Mouse (Mus musculus): ENCODE measurements around the gene Cckar. TPM values are rescaled to one million over a fixed set of nuclear protein-coding genes. Genes with fewer than 3 reads are reported as not detected.

Gene Cckar
- 1.7 and 2.2 TPM in 2 replicates for polyA plus RNA-seq (2016; fragmentation: Nextera tagmentation; extraction: Ambion mirVana)

GRCm38 (mm10) chr5:53707235-53708177 lies at the start of gene Cckar:
Gene Cckar (minus strand): TSS chr5:53707705.
- H3K36me3 ChIP-seq (replicated peaks): no peaks in the 10 kb centered on the region
- no peaks in the 10 kb centered on the region for H3K9me3 ChIP-seq
- H3K4me2 ChIP-seq: peak within 1 kb of the TSS; percentile 32
- peak; percentile 93 for ATAC-seq (ENCODE audit: low FRiP score)
- H3K4me3 ChIP-seq (replicated peaks): 0 out of 2 replicates have a peak within 1 kb of the TSS, but pooled peaks have one; percentile 2
- H3K4me1 ChIP-seq: peaks cover 29% of the 10 kb centered on the region
- peak within 1 kb of the TSS; percentile 69 for H3K27ac ChIP-seq
- no peak within 1 kb of the TSS for H3K9ac ChIP-seq
- H3K27me3 ChIP-seq: no peaks in the 10 kb centered on the region
- WGBS: 24% methylated on average over 11 of the region's 11 CpGs

GRCm38 (mm10) chr5:53744061-53744460 lies 36.6 kb upstream of the Cckar start:
- WGBS: 100% methylated on average over 2 of the region's 2 CpGs
- H3K4me2 ChIP-seq: no peak overlapping the region
- no peaks in the 10 kb centered on the region for H3K27me3 ChIP-seq
- no peak overlapping the region for H3K4me3 ChIP-seq (replicated peaks)
- no peak overlapping the region for H3K27ac ChIP-seq
- no peaks in the 10 kb centered on the region for H3K4me1 ChIP-seq
- H3K9ac ChIP-seq: no peak overlapping the region
- no peaks in the 10 kb centered on the region for H3K9me3 ChIP-seq
- H3K36me3 ChIP-seq (replicated peaks): no peaks in the 10 kb centered on the region
- ATAC-seq (ENCODE audit: low FRiP score): no peak

GRCm38 (mm10) chr5:53732933-53733332 lies 25.4 kb upstream of the Cckar start:
- Histone ChIP-seq H3K9ac (no peak overlapping the region), H3K27me3 (no peaks in the 10 kb centered on the region), H3K36me3 (replicated peaks) (no peaks in the 10 kb centered on the region), H3K4me2 (no peak overlapping the region), H3K4me1 (no peaks in the 10 kb centered on the region), H3K27ac (no peak overlapping the region), H3K9me3 (no peaks in the 10 kb centered on the region), H3K4me3 (replicated peaks) (no peak overlapping the region)
- no peak for ATAC-seq (ENCODE audit: low FRiP score)
- WGBS: 86% methylated on average over 10 of the region's 10 CpGs

GRCm38 (mm10) chr5:53727606-53728005 lies 20.1 kb upstream of the Cckar start:
- Histone ChIP-seq H3K9me3 (no peaks in the 10 kb centered on the region), H3K36me3 (replicated peaks) (no peaks in the 10 kb centered on the region), H3K27me3 (no peaks in the 10 kb centered on the region), H3K4me1 (no peaks in the 10 kb centered on the region), H3K9ac (no peak overlapping the region), H3K27ac (no peak overlapping the region), H3K4me3 (replicated peaks) (no peak overlapping the region), H3K4me2 (no peak overlapping the region)
- WGBS: 89% methylated on average over 3 of the region's 3 CpGs
- no peak for ATAC-seq (ENCODE audit: low FRiP score)

- Histone ChIP-seq H3K4me1 (no peaks in the 10 kb centered on the region), H3K4me3 (replicated peaks) (no peak overlapping the region), H3K9me3 (no peaks in the 10 kb centered on the region), H3K4me2 (no peak overlapping the region), H3K27ac (no peak overlapping the region), H3K27me3 (no peaks in the 10 kb centered on the region), H3K9ac (no peak overlapping the region), H3K36me3 (replicated peaks) (no peaks in the 10 kb centered on the region)
- WGBS: 55% methylated on average over 5 of the region's 5 CpGs
- no peak for ATAC-seq (ENCODE audit: low FRiP score)
Measured at GRCm38 (mm10) chr5:53726011-53726410, 18.5 kb upstream of the Cckar start.

GRCm38 (mm10) chr5:53716462-53716861 lies 9.0 kb upstream of the Cckar start:
- WGBS: 85% methylated on average over 5 of the region's 5 CpGs

GRCm38 (mm10) chr5:53711277-53711676 lies 3.8 kb upstream of the Cckar start:
- no peak overlapping the region for H3K4me2 ChIP-seq
- H3K4me1 ChIP-seq: peaks cover 24% of the 10 kb centered on the region
- no peak overlapping the region for H3K27ac ChIP-seq
- no peaks in the 10 kb centered on the region for H3K36me3 ChIP-seq (replicated peaks)
- no peak for ATAC-seq (ENCODE audit: low FRiP score)
- H3K9ac ChIP-seq: no peak overlapping the region
- 63% methylated on average over 9 of the region's 9 CpGs for WGBS
- H3K9me3 ChIP-seq: no peaks in the 10 kb centered on the region
- no peak overlapping the region for H3K4me3 ChIP-seq (replicated peaks)
- H3K27me3 ChIP-seq: no peaks in the 10 kb centered on the region

More at GRCm38 (mm10) chr5:53716462-53716861, 9.0 kb upstream of the Cckar start:
- H3K9me3 ChIP-seq: no peaks in the 10 kb centered on the region
- H3K36me3 ChIP-seq (replicated peaks): no peaks in the 10 kb centered on the region
- no peaks in the 10 kb centered on the region for H3K27me3 ChIP-seq
- ATAC-seq (ENCODE audit: low FRiP score): no peak
- H3K4me2 ChIP-seq: no peak overlapping the region
- H3K4me3 ChIP-seq (replicated peaks): no peak overlapping the region
- no peaks in the 10 kb centered on the region for H3K4me1 ChIP-seq
- H3K9ac ChIP-seq: no peak overlapping the region
- H3K27ac ChIP-seq: no peak overlapping the region

GRCm38 (mm10) chr5:53708191-53708590 lies 686 bp upstream of the Cckar start:
- WGBS: 10% methylated on average over 4 of the region's 4 CpGs
- Histone ChIP-seq H3K27me3 (no peaks in the 10 kb centered on the region), H3K36me3 (replicated peaks) (no peaks in the 10 kb centered on the region), H3K4me3 (replicated peaks) (no peak overlapping the region), H3K4me2 (no peak overlapping the region), H3K4me1 (peaks cover 29% of the 10 kb centered on the region), H3K9me3 (no peaks in the 10 kb centered on the region), H3K27ac (peak overlapping the region; percentile 61), H3K9ac (no peak overlapping the region)
- ATAC-seq (ENCODE audit: low FRiP score): peak; percentile 64; the same call in 1 of the 2 replicates

- WGBS: 91% methylated on average over 14 of the region's 14 CpGs
- Histone ChIP-seq H3K9me3 (no peaks in the 10 kb centered on the region), H3K27me3 (no peaks in the 10 kb centered on the region), H3K4me2 (no peak overlapping the region), H3K36me3 (replicated peaks) (no peaks in the 10 kb centered on the region), H3K27ac (no peak overlapping the region), H3K4me3 (replicated peaks) (no peak overlapping the region), H3K9ac (no peak overlapping the region), H3K4me1 (peaks cover 19% of the 10 kb centered on the region)
- no peak for ATAC-seq (ENCODE audit: low FRiP score)
Measured at GRCm38 (mm10) chr5:53702686-53703085, 4.8 kb downstream of the Cckar start.

- no peak for ATAC-seq (ENCODE audit: low FRiP score)
- Histone ChIP-seq H3K4me2 (no peak overlapping the region), H3K9ac (no peak overlapping the region), H3K9me3 (no peaks in the 10 kb centered on the region), H3K36me3 (replicated peaks) (no peaks in the 10 kb centered on the region), H3K4me1 (no peaks in the 10 kb centered on the region), H3K4me3 (replicated peaks) (no peak overlapping the region), H3K27ac (no peak overlapping the region), H3K27me3 (no peaks in the 10 kb centered on the region)
- WGBS: 85% methylated on average over 9 of the region's 9 CpGs
Measured at GRCm38 (mm10) chr5:53697794-53698193, 9.7 kb downstream of the Cckar start.

- 88% methylated on average over 3 of the region's 3 CpGs for WGBS
- H3K27me3 ChIP-seq: no peaks in the 10 kb centered on the region
- no peak overlapping the region for H3K4me2 ChIP-seq
- H3K4me3 ChIP-seq (replicated peaks): no peak overlapping the region
- no peak overlapping the region for H3K27ac ChIP-seq
- H3K4me1 ChIP-seq: no peaks in the 10 kb centered on the region
- no peak for ATAC-seq (ENCODE audit: low FRiP score)
- H3K9me3 ChIP-seq: no peaks in the 10 kb centered on the region
- H3K9ac ChIP-seq: no peak overlapping the region
- no peaks in the 10 kb centered on the region for H3K36me3 ChIP-seq (replicated peaks)
Measured at GRCm38 (mm10) chr5:53696701-53697100, 10.8 kb downstream of the Cckar start.

- H3K4me2 ChIP-seq: no peak overlapping the region
- no peak overlapping the region for H3K27ac ChIP-seq
- no peak overlapping the region for H3K9ac ChIP-seq
- H3K9me3 ChIP-seq: no peaks in the 10 kb centered on the region
- no peaks in the 10 kb centered on the region for H3K27me3 ChIP-seq
- 94% methylated on average over 1 of the region's 1 CpGs for WGBS
- no peaks in the 10 kb centered on the region for H3K36me3 ChIP-seq (replicated peaks)
- no peaks in the 10 kb centered on the region for H3K4me1 ChIP-seq
- H3K4me3 ChIP-seq (replicated peaks): no peak overlapping the region
- ATAC-seq (ENCODE audit: low FRiP score): no peak
Measured at GRCm38 (mm10) chr5:53692662-53693061, 14.8 kb downstream of the Cckar start.

GRCm38 (mm10) chr5:53692100-53692499 lies 15.4 kb downstream of the Cckar start:
- 89% methylated on average over 8 of the region's 8 CpGs for WGBS
- Histone ChIP-seq H3K9ac (no peak overlapping the region), H3K27me3 (no peaks in the 10 kb centered on the region), H3K27ac (no peak overlapping the region), H3K36me3 (replicated peaks) (no peaks in the 10 kb centered on the region), H3K4me1 (no peaks in the 10 kb centered on the region), H3K4me3 (replicated peaks) (no peak overlapping the region), H3K4me2 (no peak overlapping the region), H3K9me3 (no peaks in the 10 kb centered on the region)
- ATAC-seq (ENCODE audit: low FRiP score): no peak
